Mouse (Mus musculus): ENCODE results near the gene Lrr1.

DNA sequence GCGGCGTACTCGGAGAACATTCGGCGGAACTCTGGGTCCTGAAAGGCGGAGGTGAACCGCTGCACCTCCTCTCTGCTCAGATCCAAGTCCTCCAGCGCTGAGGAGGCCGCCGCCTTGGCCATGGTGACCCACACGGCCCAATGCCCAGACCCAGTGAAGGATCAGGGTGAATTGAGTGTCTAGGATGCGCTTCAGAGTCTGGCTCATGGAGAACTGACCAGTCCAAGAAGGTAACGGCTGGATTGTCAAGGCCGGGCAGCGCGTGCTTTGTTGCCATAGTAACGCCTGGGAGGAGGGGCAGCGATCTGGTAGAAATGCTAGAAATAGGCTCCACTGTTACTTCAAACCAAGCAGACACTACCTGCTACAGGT is 29.5 kb downstream of the Lrr1 start, which contains the start of gene Dnaaf2:
- no peak for TF ChIP-seq HCFC1 (IDR thresholded peaks at IDR 0.05; ENCODE audit: borderline replicate concordance, insufficient read depth, low read length)
- no peak for TF ChIP-seq MAFK (IDR thresholded peaks at IDR 0.05; ENCODE audit: insufficient read depth, low read depth, low read length)
- TF ChIP-seq ZC3H11A (IDR thresholded peaks at IDR 0.05; ENCODE audit: borderline replicate concordance, low read depth, low read length), result no peak
